ENCODE assay signal across 8 mouse cellular contexts in genomic region chr9:119339106-119339505, GRCm38 (mm10). TPM values are rescaled to one million over a fixed set of nuclear protein-coding genes. Genes with fewer than 3 reads are reported as not detected.
DNase-seq lines count a peak whose midpoint lies in the region; ATAC-seq and TF ChIP-seq lines count a peak whose summit lies in the region.

No protein-coding gene starts in this region.

- no peak overlapping the region for H3K27ac ChIP-seq in heart, embryonic 14.5 days (replicated peaks in 1 of 2; ENCODE audit: control insufficient read depth in 1 of 2, insufficient read depth in 1 of 2, low read depth in 2 of 2, low read length in 2 of 2)
- no peak overlapping the region for H3K27ac ChIP-seq in forebrain, embryonic 14.5 days (ENCODE audit: low read depth, low read length)
- H3K27ac ChIP-seq in liver, embryonic 16.5 days (ENCODE audit: low read length) = no peak overlapping the region

- H3K9ac ChIP-seq in heart, embryonic 14.5 days (ENCODE audit: low read length) = peak overlapping the region; percentile 82
- peak overlapping the region; percentile 62; the same call in 1 of the 2 replicates for H3K9ac ChIP-seq in forebrain, embryonic 14.5 days (ENCODE audit: low read length)
- H3K9ac ChIP-seq in liver, embryonic 16.5 days (ENCODE audit: low read depth, low read length) = peak overlapping the region; percentile 72

- TF ChIP-seq CTCF in E14TG2a.4 (conservative IDR thresholded peaks at IDR 0.05; ENCODE audit: low read length) = no peak

- ATAC-seq in heart, embryonic 14.5 days (ENCODE audit: insufficient number of reproducible peaks, insufficient read depth, low FRiP score, low read depth) = no peak
- no peak for ATAC-seq in forebrain, embryonic 14.5 days
- ATAC-seq in liver, embryonic 16.5 days (ENCODE audit: low read depth) = no peak

- peak overlapping the region; percentile 79 to 89 for H3K4me3 ChIP-seq in heart, embryonic 14.5 days (ENCODE audit: control insufficient read depth in 1 of 2, insufficient read depth in 1 of 2, low read depth in 1 of 2, low read length in 2 of 2)
- peak overlapping the region; percentile 88 for H3K4me3 ChIP-seq in E14TG2a.4 (replicated peaks; ENCODE audit: low read length)
- peak overlapping the region; percentile 66 for H3K4me3 ChIP-seq in forebrain, embryonic 14.5 days (ENCODE audit: low read depth, low read length)
- H3K4me3 ChIP-seq in liver, embryonic 16.5 days (ENCODE audit: low read depth, low read length) = peak overlapping the region; percentile 68

- peak overlapping the region; percentile 84 for H3K4me2 ChIP-seq in heart, embryonic 14.5 days (ENCODE audit: low read length)
- H3K4me2 ChIP-seq in forebrain, embryonic 14.5 days (ENCODE audit: low read length) = peak overlapping the region; percentile 70
- H3K4me2 ChIP-seq in liver, embryonic 16.5 days (ENCODE audit: low read depth, low read length) = peak overlapping the region; percentile 96

- intact Hi-C loops in heart, postnatal 14 days (cut with DNase I) = no loop called here

- H3K27me3 ChIP-seq in heart, embryonic 14.5 days (ENCODE audit: control insufficient read depth, insufficient read depth, low read length) = no peaks in the 10 kb centered on the region
- peaks cover 22% of the 10 kb centered on the region for H3K27me3 ChIP-seq in E14TG2a.4 (ENCODE audit: insufficient read depth, low read length)
- no peaks in the 10 kb centered on the region for H3K27me3 ChIP-seq in forebrain, embryonic 14.5 days (replicated peaks; ENCODE audit: control insufficient read depth, insufficient read depth, low read length)
- no peaks in the 10 kb centered on the region for H3K27me3 ChIP-seq in liver, embryonic 16.5 days (ENCODE audit: control insufficient read depth, insufficient read depth, low read depth, low read length)

- H3K9me3 ChIP-seq in heart, embryonic 14.5 days (ENCODE audit: control insufficient read depth, low read length) = no peaks in the 10 kb centered on the region
- no peaks in the 10 kb centered on the region for H3K9me3 ChIP-seq in E14TG2a.4 (ENCODE audit: low read length)
- no peaks in the 10 kb centered on the region for H3K9me3 ChIP-seq in forebrain, embryonic 14.5 days (replicated peaks; ENCODE audit: control insufficient read depth, low read length)
- H3K9me3 ChIP-seq in liver, embryonic 16.5 days (replicated peaks; ENCODE audit: control insufficient read depth, low read length) = no peaks in the 10 kb centered on the region

- peaks cover 16 to 21% of the 10 kb centered on the region in 2 experiments for H3K4me1 ChIP-seq in heart, embryonic 14.5 days (ENCODE audit: control insufficient read depth in 2 of 2, insufficient read depth in 2 of 2, low read length in 2 of 2)
- peaks cover 36% of the 10 kb centered on the region for H3K4me1 ChIP-seq in E14TG2a.4 (replicated peaks; ENCODE audit: low read depth, low read length)
- H3K4me1 ChIP-seq in forebrain, embryonic 14.5 days (ENCODE audit: control insufficient read depth, insufficient read depth, low read length) = peaks cover 20% of the 10 kb centered on the region
- H3K4me1 ChIP-seq in liver, embryonic 16.5 days (ENCODE audit: control insufficient read depth, low read depth, low read length) = peaks cover 23% of the 10 kb centered on the region

- 44% methylated on average over 7 of the region's 7 CpGs for WGBS in heart, embryonic 14.5 days
- WGBS in forebrain, embryonic 14.5 days = 49% methylated on average over 7 of the region's 7 CpGs
- WGBS in liver, embryonic 16.5 days (ENCODE audit: insufficient replicate concordance) = 35% methylated on average over 7 of the region's 7 CpGs

- no peak for DNase-seq in heart, postnatal 14 days
- no peak for DNase-seq in forebrain, embryonic 14.5 days (ENCODE audit: low spot score)
- no peak for DNase-seq in urinary bladder, postnatal 10 days (ENCODE audit: low spot score)
- no peak for DNase-seq in urinary bladder, adult 18-20 months (ENCODE audit: low spot score in 2 of 2)
- no peak for DNase-seq in layer of hippocampus, postnatal 25 days (ENCODE audit: extremely low spot score in 1 of 2, low spot score in 1 of 2)

- peaks cover 23% of the 10 kb centered on the region for H3K36me3 ChIP-seq in heart, embryonic 14.5 days (ENCODE audit: control insufficient read depth, insufficient read depth, low read length)
- H3K36me3 ChIP-seq in E14TG2a.4 (ENCODE audit: insufficient read depth, low read length) = peaks cover 31% of the 10 kb centered on the region
- peaks cover 13% of the 10 kb centered on the region for H3K36me3 ChIP-seq in forebrain, embryonic 14.5 days (ENCODE audit: control insufficient read depth, insufficient read depth, low read length)
- no peaks in the 10 kb centered on the region for H3K36me3 ChIP-seq in liver, embryonic 16.5 days (ENCODE audit: control insufficient read depth, insufficient read depth)

RNA-seq across cellular contexts. Expression of gene Acaa1a, which starts 0.4 kb away (rescaled TPM):
- polyA plus RNA-seq in heart, embryonic 14.5 days (2014; fragmentation: Nextera tagmentation; extraction: Ambion mirVana) = 78.3 and 81.6 TPM in 2 replicates
- 10 to 100 TPM; 81.0 to 81.7 TPM for total RNA-seq in heart, postnatal 14 days (2021)
- polyA plus RNA-seq in forebrain, embryonic 14.5 days (2014; fragmentation: Nextera tagmentation; extraction: Ambion mirVana) = 92.0 and 95.0 TPM in 2 replicates
- 45.0 and 47.9 TPM in 2 replicates for polyA plus RNA-seq in liver, embryonic 16.5 days (2015; fragmentation: Nextera tagmentation; extraction: Ambion mirVana)
- total RNA-seq in layer of hippocampus, postnatal 25 days (2021) = 10 to 100 TPM; 71.8 to 72.9 TPM

RNA-seq across cellular contexts. Expression of gene Myd88, which starts 2.1 kb away (rescaled TPM):
- polyA plus RNA-seq in heart, embryonic 14.5 days (2014; fragmentation: Nextera tagmentation; extraction: Ambion mirVana) = 13.2 and 14.9 TPM in 2 replicates
- 10 to 100 TPM; 15.7 to 16.4 TPM for total RNA-seq in heart, postnatal 14 days (2021)
- 5.7 and 5.8 TPM in 2 replicates for polyA plus RNA-seq in forebrain, embryonic 14.5 days (2014; fragmentation: Nextera tagmentation; extraction: Ambion mirVana)
- 14.6 and 14.7 TPM in 2 replicates for polyA plus RNA-seq in liver, embryonic 16.5 days (2015; fragmentation: Nextera tagmentation; extraction: Ambion mirVana)
- total RNA-seq in layer of hippocampus, postnatal 25 days (2021) = 1 to 10 TPM; 6.3 to 7.4 TPM

RNA-seq across cellular contexts. Expression of gene Oxsr1, which starts 16.9 kb away (rescaled TPM):
- polyA plus RNA-seq in heart, embryonic 14.5 days (2014; fragmentation: Nextera tagmentation; extraction: Ambion mirVana) = 10.2 and 11.7 TPM in 2 replicates
- 10 to 100 TPM; 37.8 to 39.9 TPM for total RNA-seq in heart, postnatal 14 days (2021)
- polyA plus RNA-seq in forebrain, embryonic 14.5 days (2014; fragmentation: Nextera tagmentation; extraction: Ambion mirVana) = 13.5 and 14.9 TPM in 2 replicates
- 4.0 and 4.1 TPM in 2 replicates for polyA plus RNA-seq in liver, embryonic 16.5 days (2015; fragmentation: Nextera tagmentation; extraction: Ambion mirVana)
- total RNA-seq in layer of hippocampus, postnatal 25 days (2021) = 10 to 100 TPM; 24.8 to 31.6 TPM

RNA-seq across cellular contexts. Expression of gene Xylb, which starts 18.1 kb away (rescaled TPM):
- polyA plus RNA-seq in heart, embryonic 14.5 days (2014; fragmentation: Nextera tagmentation; extraction: Ambion mirVana) = 1.2 and 2.0 TPM in 2 replicates
- under 1 TPM; 0.24 to 0.29 TPM for total RNA-seq in heart, postnatal 14 days (2021)
- polyA plus RNA-seq in forebrain, embryonic 14.5 days (2014; fragmentation: Nextera tagmentation; extraction: Ambion mirVana) = 2.4 and 4.1 TPM in 2 replicates
- polyA plus RNA-seq in liver, embryonic 16.5 days (2015; fragmentation: Nextera tagmentation; extraction: Ambion mirVana) = 3.3 and 4.5 TPM in 2 replicates
- total RNA-seq in layer of hippocampus, postnatal 25 days (2021) = 1 to 10 TPM; 3.3 to 5.0 TPM

RNA-seq across cellular contexts. Expression of gene Slc22a14, which starts 26.2 kb away (rescaled TPM):
- not detected in 2 replicates for polyA plus RNA-seq in heart, embryonic 14.5 days (2014; fragmentation: Nextera tagmentation; extraction: Ambion mirVana)
- total RNA-seq in heart, postnatal 14 days (2021) = under 1 TPM in 1 of 2 experiments, not detected in 1; 0.22 TPM
- not detected in 2 replicates for polyA plus RNA-seq in forebrain, embryonic 14.5 days (2014; fragmentation: Nextera tagmentation; extraction: Ambion mirVana)
- not detected in 2 replicates for polyA plus RNA-seq in liver, embryonic 16.5 days (2015; fragmentation: Nextera tagmentation; extraction: Ambion mirVana)
- not detected for total RNA-seq in layer of hippocampus, postnatal 25 days (2021)
